Mouse (Mus musculus) CH12.LX (cell line): ENCODE data around the gene Fgfr2. TPM values are rescaled to one million over a fixed set of nuclear protein-coding genes. Genes with fewer than 3 reads are reported as not detected.

Source experiments
- DNase-seq: peaks from one replicate; pipeline ENCODE4 v3.0.0-alpha.2; 2013; ENCODE audit errors: extremely low read depth
- H3K27ac ChIP-seq: 2 replicates; pipeline ENCODE4 v1.5.1; 2012; ENCODE audit warnings: low read depth, mild to moderate bottlenecking, control low read depth, moderate library complexity; ENCODE audit not compliant: insufficient read depth
- H3K27me3 ChIP-seq: replicated peaks from 2 replicates; pipeline ENCODE3; 2012; ENCODE audit warnings: inconsistent platforms
- H3K36me3 ChIP-seq, 2 experiments: replicated peaks in 1 of 2; 2 replicates each; pipeline versions ENCODE3 to v1.6.1; 2012; ENCODE audit warnings: inconsistent platforms in 1 of 2, low read length in 1 of 2, mild to moderate bottlenecking in 1 of 2, mixed read lengths in 1 of 2, moderate library complexity in 1 of 2; ENCODE audit not compliant: control insufficient read depth in 1 of 2, insufficient read depth in 1 of 2
- H3K4me1 ChIP-seq, 2 experiments: 2 replicates each; pipeline ENCODE4 v1.6.1; 2012; ENCODE audit warnings: inconsistent platforms in 1 of 2, moderate library complexity in 1 of 2; ENCODE audit not compliant: insufficient read depth in 2 of 2, control insufficient read depth in 1 of 2
- H3K4me2 ChIP-seq: 2 replicates; pipeline ENCODE4 v1.6.1; 2012; ENCODE audit warnings: low read depth, mild to moderate bottlenecking, control low read depth; ENCODE audit not compliant: poor library complexity, insufficient read depth, severe bottlenecking
- H3K4me3 ChIP-seq, 3 experiments: fragments of 150-350 bp in 1 of 3; sonication (generic) in 1 of 3; replicated peaks in 1 of 3; 2 replicates each; pipeline versions ENCODE3 to v1.5.1; 2011 to 2012; ENCODE audit warnings: low read depth in 2 of 3, low read length in 2 of 3, mild to moderate bottlenecking in 2 of 3, moderate library complexity in 2 of 3, control low read depth in 1 of 3, improper control_type of control experiment in 1 of 3, inconsistent platforms in 1 of 3, mixed read lengths in 1 of 3; ENCODE audit not compliant: poor library complexity in 1 of 3
- H3K79me2 ChIP-seq: replicated peaks from 2 replicates; pipeline ENCODE4 v1.6.1; 2012; ENCODE audit warnings: mild to moderate bottlenecking, moderate library complexity; ENCODE audit not compliant: control insufficient read depth, poor library complexity, insufficient read depth, severe bottlenecking; ENCODE audit errors: extremely low read depth
- H3K9ac ChIP-seq: 2 replicates; pipeline ENCODE4 v1.6.1; 2012; ENCODE audit warnings: low read depth, mild to moderate bottlenecking, control low read depth, moderate library complexity; ENCODE audit not compliant: insufficient read depth
- H3K9me3 ChIP-seq: replicated peaks from 2 replicates; pipeline ENCODE3; 2012; ENCODE audit warnings: low read length, inconsistent platforms, mixed read lengths
- BHLHE40 ChIP-seq: IDR thresholded peaks from 2 replicates; pipeline ENCODE4 v1.6.1; 2011; ENCODE audit warnings: mild to moderate bottlenecking, low read depth, low read length, improper control_type of control experiment
- CTCF ChIP-seq, 2 experiments: IDR thresholded peaks in 1 of 2; conservative IDR thresholded peaks in 1 of 2; 2 replicates each; pipeline ENCODE4 v1.5.1; 2011 to 2012; ENCODE audit warnings: low read depth in 2 of 2, low read length in 2 of 2, improper control_type of control experiment in 1 of 2, inconsistent platforms in 1 of 2, mild to moderate bottlenecking in 1 of 2, moderate library complexity in 1 of 2
- E2F4 ChIP-seq: IDR thresholded peaks from 2 replicates; pipeline ENCODE4 v1.6.1; 2011; ENCODE audit warnings: low read depth, low read length, improper control_type of control experiment; ENCODE audit not compliant: insufficient replicate concordance
- EP300 ChIP-seq: IDR thresholded peaks from 2 replicates; pipeline ENCODE4 v1.6.1; 2011; ENCODE audit warnings: low read length, improper control_type of control experiment
- HCFC1 ChIP-seq: IDR thresholded peaks from 2 replicates; pipeline ENCODE4 v1.6.1; 2012; ENCODE audit warnings: low read depth, mild to moderate bottlenecking, inconsistent platforms, low read length, improper control_type of control experiment
- IRF4 ChIP-seq: IDR thresholded peaks from 2 replicates; pipeline ENCODE4 v1.6.1; 2014; ENCODE audit warnings: low read depth, mild to moderate bottlenecking, inconsistent platforms, low read length, improper control_type of control experiment
- JUND ChIP-seq: conservative IDR thresholded peaks from 2 replicates; pipeline ENCODE4 v1.6.1; 2011; ENCODE audit warnings: low read depth, low read length, improper control_type of control experiment
- MAZ ChIP-seq: IDR thresholded peaks from 2 replicates; pipeline ENCODE4 v1.6.1; 2012; ENCODE audit warnings: low read depth, mild to moderate bottlenecking, inconsistent platforms, low read length, improper control_type of control experiment, moderate library complexity
- MEF2A ChIP-seq: IDR thresholded peaks from 2 replicates; pipeline ENCODE4 v1.6.1; 2014; ENCODE audit warnings: low read depth, mild to moderate bottlenecking, inconsistent platforms, low read length, improper control_type of control experiment, borderline replicate concordance
- MXI1 ChIP-seq: IDR thresholded peaks from 2 replicates; pipeline ENCODE4 v1.6.1; 2011; ENCODE audit warnings: mild to moderate bottlenecking, low read depth, low read length, improper control_type of control experiment
- NELFE ChIP-seq: IDR thresholded peaks from 2 replicates; pipeline ENCODE4 v1.6.1; 2011; ENCODE audit warnings: low read depth, low read length, improper control_type of control experiment
- PAX5 ChIP-seq: IDR thresholded peaks from 2 replicates; pipeline ENCODE4 v1.6.1; 2012; ENCODE audit warnings: low read length, inconsistent platforms, mixed read lengths
- POLR2A ChIP-seq: IDR thresholded peaks from 2 replicates; pipeline ENCODE4 v1.6.1; 2011; ENCODE audit warnings: low read depth, mild to moderate bottlenecking, improper control_type of control experiment, low read length
- RAD21 ChIP-seq: IDR thresholded peaks from 2 replicates; pipeline ENCODE4 v1.6.1; 2011; ENCODE audit warnings: low read depth, mild to moderate bottlenecking, low read length, improper control_type of control experiment, moderate library complexity
- UBTF ChIP-seq: IDR thresholded peaks from 2 replicates; pipeline ENCODE4 v1.6.1; 2012; ENCODE audit warnings: low read depth, mild to moderate bottlenecking, inconsistent platforms, low read length, improper control_type of control experiment, moderate library complexity
- ZC3H11A ChIP-seq: IDR thresholded peaks from 2 replicates; pipeline ENCODE4 v1.6.1; 2012; ENCODE audit warnings: low read depth, mild to moderate bottlenecking, inconsistent platforms, low read length, improper control_type of control experiment
- ZKSCAN1 ChIP-seq: IDR thresholded peaks from 2 replicates; pipeline ENCODE4 v1.6.1; 2012; ENCODE audit warnings: low read depth, inconsistent platforms, low read length, improper control_type of control experiment, borderline replicate concordance
- ZMIZ1 ChIP-seq: IDR thresholded peaks from 2 replicates; pipeline ENCODE4 v1.6.1; 2012; ENCODE audit warnings: low read depth, mild to moderate bottlenecking, inconsistent platforms, low read length, improper control_type of control experiment
- dilution Hi-C: fragments of 300-500 bp; cut with MboI; formaldehyde crosslinking; loops from 2 replicates; pipeline ENCODE4 v1.14.3; 2020; ENCODE audit warnings: low sequenced_read_pairs; ENCODE audit not compliant: extremely low pct_unique_long_range_greater_than_20kb, extremely low pct_ligation_motif_present
- in situ Hi-C: fragments of 300-500 bp; cut with MboI; formaldehyde crosslinking; loops from 3 replicates; pipeline ENCODE4 v1.14.3; 2019; ENCODE audit warnings: low sequenced_read_pairs, low pct_ligation_motif_present, low pct_unique_long_range_greater_than_20kb, mixed read lengths
- polyA plus RNA-seq: library from polyadenylated mRNA; unstranded; fragments of >175 nt; gene quantifications from 2 replicates; pipeline ENCODE4 v1.2.1, GENCODE M21; 2012; ENCODE audit warnings: low read depth; ENCODE audit not compliant: insufficient read length
- total RNA-seq, 2 experiments: library from RNA; depleted of rRNA; stranded (reverse); fragments of 300-350 nt in 1 of 2; fragments of >200 nt in 1 of 2; gene quantifications; 2 replicates each; pipeline ENCODE4 v1.2.3; 2012 to 2014

Fgfr2 gene
- total and polyA plus RNA-seq, 3 experiments, result not detected

DNA sequence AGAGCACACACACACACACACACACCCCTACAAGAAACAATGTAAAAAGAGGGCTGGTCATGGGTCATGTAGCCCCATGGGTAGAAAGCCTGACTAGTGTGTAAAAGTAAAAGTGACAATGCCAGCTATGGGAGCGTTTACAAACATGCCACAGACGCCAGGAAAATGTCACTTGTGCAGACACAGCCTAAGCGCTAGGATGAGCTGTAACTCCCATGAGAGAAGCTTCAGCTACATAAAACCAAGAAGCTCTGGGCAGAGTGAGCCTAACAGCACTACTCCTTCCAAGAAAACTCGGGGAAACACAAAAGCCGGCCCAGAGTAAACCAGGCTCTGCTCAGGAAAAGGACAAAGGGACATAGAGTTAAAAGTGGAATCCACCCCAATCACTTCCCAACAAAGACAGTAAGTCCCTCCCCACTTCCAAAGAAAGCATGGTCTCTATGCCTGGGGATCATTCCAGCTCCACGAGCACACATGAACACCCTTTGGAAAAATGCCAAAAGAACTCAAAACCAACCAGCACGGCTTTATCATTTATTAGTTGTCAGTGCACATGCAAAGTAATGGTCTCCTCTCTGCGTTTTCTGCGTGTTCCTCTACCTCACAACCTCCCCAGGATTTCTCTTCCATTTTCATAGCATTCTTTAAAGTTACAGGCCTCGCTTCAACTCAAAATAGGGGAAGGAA lies 899.6 kb downstream of the Fgfr2 start:
- Histone ChIP-seq H3K27ac (no peak overlapping the region), H3K9me3 (no peaks in the 10 kb centered on the region), H3K79me2 (no peaks in the 10 kb centered on the region), H3K9ac (no peak overlapping the region), H3K4me3 (no peak overlapping the region), H3K4me2 (no peak overlapping the region), H3K4me1 (no peaks in the 10 kb centered on the region), H3K27me3 (peaks cover 76% of the 10 kb centered on the region), H3K36me3 (no peaks in the 10 kb centered on the region)
- in situ Hi-C loops, result loop anchor here (10.0 kb wide), 1 partner anchor 321 kb away; no protein-coding TSS in a partner anchor
- TF ChIP-seq UBTF (no peak), MXI1 (no peak), EP300 (no peak)
- DNase-seq, result no peak
- dilution Hi-C loops, result no loop called here

GRCm38 (mm10) chr7:132214031-132214430 lies 909.1 kb downstream of the Fgfr2 start:
- H3K9ac ChIP-seq, result no peak overlapping the region
- H3K4me3 ChIP-seq, result no peak overlapping the region
- H3K36me3 ChIP-seq, result no peaks in the 10 kb centered on the region
- dilution Hi-C loops, result no loop called here
- no peak overlapping the region for H3K27ac ChIP-seq
- no peak for DNase-seq
- no peak overlapping the region for H3K4me2 ChIP-seq
- TF ChIP-seq POLR2A (no peak), MXI1 (no peak), E2F4 (no peak), MEF2A (no peak), IRF4 (no peak), BHLHE40 (no peak), HCFC1 (no peak), JUND (no peak), ZMIZ1 (no peak), ZKSCAN1 (no peak), MAZ (no peak), RAD21 (no peak), CTCF (conservative IDR thresholded peaks at IDR 0.05 in 1 of 2, IDR thresholded peaks at IDR 0.05 in 1 of 2; ENCODE audit: low read depth in 2 of 2, low read length in 2 of 2) (no peak), NELFE (no peak), PAX5 (no peak), ZC3H11A (no peak)
- TF ChIP-seq, all 38 proteins: peak for 0
- H3K9me3 ChIP-seq, result no peaks in the 10 kb centered on the region
- H3K4me1 ChIP-seq, result no peaks in the 10 kb centered on the region
- H3K79me2 ChIP-seq, result no peaks in the 10 kb centered on the region
- peaks cover 84% of the 10 kb centered on the region for H3K27me3 ChIP-seq
- in situ Hi-C loops, result loop anchor here (10.0 kb wide), 1 partner anchor 319 kb away; no protein-coding TSS in a partner anchor
